Mouse (Mus musculus) CH12.LX (cell line): ENCODE measurements around the gene Tia1.

Experiments
- CTCF ChIP-seq, 2 experiments: IDR thresholded peaks in 1 of 2; conservative IDR thresholded peaks in 1 of 2; 2 replicates each; pipeline ENCODE4 v1.5.1; 2011 to 2012; ENCODE audit warnings: low read depth in 2 of 2, low read length in 2 of 2, improper control_type of control experiment in 1 of 2, inconsistent platforms in 1 of 2, mild to moderate bottlenecking in 1 of 2, moderate library complexity in 1 of 2
- ZMIZ1 ChIP-seq: IDR thresholded peaks from 2 replicates; pipeline ENCODE4 v1.6.1; 2012; ENCODE audit warnings: low read depth, mild to moderate bottlenecking, inconsistent platforms, low read length, improper control_type of control experiment

GRCm38 (mm10) chr6:86366125-86366852 is 37.7 kb upstream of the Tia1 start:
- TF ChIP-seq ZMIZ1 (no peak), CTCF (conservative IDR thresholded peaks at IDR 0.05 in 1 of 2, IDR thresholded peaks at IDR 0.05 in 1 of 2; ENCODE audit: low read depth in 2 of 2, low read length in 2 of 2) (no peak)
